Mouse (Mus musculus): ENCODE measurements around the gene Fktn. TPM values are rescaled to one million over a fixed set of nuclear protein-coding genes. Genes with fewer than 3 reads are reported as not detected.
"Not testable (repeated sequence)": the region's sequence is repeated elsewhere in the genome, so short reads cannot be mapped to it uniquely, and the experiment has no call there.

The Fktn gene
- total and polyA plus RNA-seq, 2 experiments from 2014 or later = 14.6 to 14.8 TPM

GRCm38 (mm10) chr4:53798896-53799676, 85.3 kb downstream of the Fktn start:
- Histone ChIP-seq H3K36me3 (ENCODE audit: insufficient read depth) (no peaks in the 10 kb centered on the region), H3K27ac (ENCODE audit: low read depth, low read length) (no peak overlapping the region), H3K9ac (no peak overlapping the region), H3K27me3 (ENCODE audit: insufficient read depth, low read length) (no peaks in the 10 kb centered on the region), H3K4me3 (ENCODE audit: low read depth, low read length) (no peak overlapping the region), H3K4me2 (ENCODE audit: low read depth) (no peak overlapping the region), H3K4me1 (ENCODE audit: insufficient read depth) (no peaks in the 10 kb centered on the region), H3K9me3 (ENCODE audit: low read length) (no peaks in the 10 kb centered on the region)
- DNase-seq = no peak
- peak; percentile 20; the same call in 1 of the 2 replicates for ATAC-seq
- WGBS = 32% methylated on average over 7 of the region's 7 CpGs
- no peak for TF ChIP-seq CTCF (IDR thresholded peaks at IDR 0.05; ENCODE audit: low read depth)

GRCm38 (mm10) chr4:53799753-53800152, 86.0 kb downstream of the Fktn start:
- Histone ChIP-seq H3K36me3 (ENCODE audit: insufficient read depth) (no peaks in the 10 kb centered on the region), H3K4me3 (ENCODE audit: low read depth, low read length) (no peak overlapping the region), H3K4me1 (ENCODE audit: insufficient read depth) (no peaks in the 10 kb centered on the region), H3K27me3 (ENCODE audit: insufficient read depth, low read length) (no peaks in the 10 kb centered on the region), H3K4me2 (ENCODE audit: low read depth) (no peak overlapping the region), H3K27ac (ENCODE audit: low read depth, low read length) (no peak overlapping the region), H3K9me3 (ENCODE audit: low read length) (no peaks in the 10 kb centered on the region), H3K9ac (no peak overlapping the region)
- TF ChIP-seq CTCF (IDR thresholded peaks at IDR 0.05; ENCODE audit: low read depth) = no peak
- DNase-seq (no peak), ATAC-seq (peak; percentile 54; the same call in 1 of the 2 replicates)
- WGBS = 54% methylated on average over 1 of the region's 1 CpGs

- not testable (repeated sequence) for H3K9ac ChIP-seq; H3K4me2 ChIP-seq (ENCODE audit: low read depth); H3K4me1 ChIP-seq (ENCODE audit: insufficient read depth); H3K9me3 ChIP-seq (ENCODE audit: low read length); H3K27ac ChIP-seq (ENCODE audit: low read depth, low read length); ATAC-seq; DNase-seq; H3K36me3 ChIP-seq (ENCODE audit: insufficient read depth); H3K4me3 ChIP-seq (ENCODE audit: low read depth, low read length); H3K27me3 ChIP-seq (ENCODE audit: insufficient read depth, low read length)
- WGBS = 97% methylated on average over 8 of the region's 8 CpGs
Observed at GRCm38 (mm10) chr4:53803674-53804073, 89.9 kb downstream of the Fktn start.

- WGBS = 84% methylated on average over 6 of the region's 6 CpGs
- ATAC-seq; H3K27ac ChIP-seq (ENCODE audit: low read depth, low read length); H3K4me3 ChIP-seq (ENCODE audit: low read depth, low read length); DNase-seq; H3K9me3 ChIP-seq (ENCODE audit: low read length); H3K36me3 ChIP-seq (ENCODE audit: insufficient read depth); H3K27me3 ChIP-seq (ENCODE audit: insufficient read depth, low read length); H3K4me2 ChIP-seq (ENCODE audit: low read depth); H3K4me1 ChIP-seq (ENCODE audit: insufficient read depth); H3K9ac ChIP-seq: not testable (repeated sequence)
Observed at GRCm38 (mm10) chr4:53806428-53806827, 92.6 kb downstream of the Fktn start.

GRCm38 (mm10) chr4:53818320-53818719, 104.5 kb downstream of the Fktn start:
- no peaks in the 10 kb centered on the region for H3K9me3 ChIP-seq (ENCODE audit: low read length)
- no peak overlapping the region for H3K27ac ChIP-seq (ENCODE audit: low read depth, low read length)
- H3K9ac ChIP-seq = no peak overlapping the region
- TF ChIP-seq CTCF (IDR thresholded peaks at IDR 0.05; ENCODE audit: low read depth) = no peak
- no peaks in the 10 kb centered on the region for H3K27me3 ChIP-seq (ENCODE audit: insufficient read depth, low read length)
- DNase-seq (no peak), ATAC-seq (no peak)
- H3K4me1 ChIP-seq (ENCODE audit: insufficient read depth) = no peaks in the 10 kb centered on the region
- H3K36me3 ChIP-seq (ENCODE audit: insufficient read depth) = no peaks in the 10 kb centered on the region
- WGBS = 70% methylated on average over 5 of the region's 5 CpGs
- H3K4me3 ChIP-seq (ENCODE audit: low read depth, low read length) = no peak overlapping the region
- no peak overlapping the region for H3K4me2 ChIP-seq (ENCODE audit: low read depth)

GRCm38 (mm10) chr4:53823697-53824096, 109.9 kb downstream of the Fktn start:
- Histone ChIP-seq H3K4me2 (ENCODE audit: low read depth) (no peak overlapping the region), H3K4me3 (ENCODE audit: low read depth, low read length) (no peak overlapping the region), H3K36me3 (ENCODE audit: insufficient read depth) (no peaks in the 10 kb centered on the region), H3K9ac (no peak overlapping the region), H3K27ac (ENCODE audit: low read depth, low read length) (no peak overlapping the region), H3K4me1 (ENCODE audit: insufficient read depth) (no peaks in the 10 kb centered on the region), H3K9me3 (ENCODE audit: low read length) (no peaks in the 10 kb centered on the region), H3K27me3 (ENCODE audit: insufficient read depth, low read length) (no peaks in the 10 kb centered on the region)
- peak; percentile 34; the same call in 1 of the 2 replicates for TF ChIP-seq CTCF (IDR thresholded peaks at IDR 0.05; ENCODE audit: low read depth)
- WGBS = 38% methylated on average over 6 of the region's 6 CpGs
- peak; percentile 21; the same call in 1 of the 2 replicates for ATAC-seq
- DNase-seq = peak; percentile 42

GRCm38 (mm10) chr4:53824831-53825230, 111.0 kb downstream of the Fktn start:
- H3K4me1 ChIP-seq (ENCODE audit: insufficient read depth) = no peaks in the 10 kb centered on the region
- H3K27ac ChIP-seq (ENCODE audit: low read depth, low read length) = no peak overlapping the region
- 70% methylated on average over 4 of the region's 4 CpGs for WGBS
- H3K9ac ChIP-seq = no peak overlapping the region
- no peak for ATAC-seq
- no peaks in the 10 kb centered on the region for H3K27me3 ChIP-seq (ENCODE audit: insufficient read depth, low read length)
- TF ChIP-seq CTCF (IDR thresholded peaks at IDR 0.05; ENCODE audit: low read depth) = no peak
- no peak for DNase-seq
- H3K4me2 ChIP-seq (ENCODE audit: low read depth) = no peak overlapping the region
- H3K4me3 ChIP-seq (ENCODE audit: low read depth, low read length) = no peak overlapping the region
- no peaks in the 10 kb centered on the region for H3K36me3 ChIP-seq (ENCODE audit: insufficient read depth)
- no peaks in the 10 kb centered on the region for H3K9me3 ChIP-seq (ENCODE audit: low read length)
